Mouse (Mus musculus): ENCODE data around the gene Arhgef25. TPM values are rescaled to one million over a fixed set of nuclear protein-coding genes. Genes with fewer than 3 reads are reported as not detected.

Arhgef25 gene
- polyA plus RNA-seq, 1 experiment from 2014 or later, result 5.4 TPM

DNA sequence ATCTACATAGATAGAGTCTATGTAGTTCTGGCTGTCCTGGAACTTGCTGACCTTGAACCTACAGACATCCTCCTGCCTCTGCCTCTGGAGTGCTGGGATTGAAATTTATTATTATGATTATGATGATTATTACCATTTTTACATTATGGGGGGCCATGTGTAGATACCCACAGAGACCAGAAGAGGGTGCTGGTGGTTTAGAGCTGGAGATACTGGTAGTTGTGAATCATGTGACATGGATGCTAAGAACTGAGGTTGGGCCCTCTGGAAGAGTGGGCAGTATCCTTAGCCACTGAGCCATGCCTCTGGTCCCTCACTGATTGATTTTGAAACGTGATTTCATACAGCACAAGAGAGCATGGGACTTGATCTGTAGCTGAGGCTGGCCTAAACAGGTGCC lies 3.4 kb downstream of the Arhgef25 start:
- ATAC-seq (ENCODE audit: insufficient read depth), result no peak
- Histone ChIP-seq H3K27me3 (peaks cover 68% of the 10 kb centered on the region), H3K9me3 (replicated peaks) (no peaks in the 10 kb centered on the region), H3K4me2 (no peak overlapping the region), H3K9ac (no peak overlapping the region), H3K36me3 (replicated peaks) (no peaks in the 10 kb centered on the region), H3K27ac (replicated peaks) (no peak overlapping the region), H3K4me3 (replicated peaks) (no peak overlapping the region), H3K4me1 (replicated peaks) (peaks cover 66% of the 10 kb centered on the region)
- WGBS (ENCODE audit: insufficient replicate concordance), result 76% methylated on average over 1 of the region's 1 CpGs

DNA sequence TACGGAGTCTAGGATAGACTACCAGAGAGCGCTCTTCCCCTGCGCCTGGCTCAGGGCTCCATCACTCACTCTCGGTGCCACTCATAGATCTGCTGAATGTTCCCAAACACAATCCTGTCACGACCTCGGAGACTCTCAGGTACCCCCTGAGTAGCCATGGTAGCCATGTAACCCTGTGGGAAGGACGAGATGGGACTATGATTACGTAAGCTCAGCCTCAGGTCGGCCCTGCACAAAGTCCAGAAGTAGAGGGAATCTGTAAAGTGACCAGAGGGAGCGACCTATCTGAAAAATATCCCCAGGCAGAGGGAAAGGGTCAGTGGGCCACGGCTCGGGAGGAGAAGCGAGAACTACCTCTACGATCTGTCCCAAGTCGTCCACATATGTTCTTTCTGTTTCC lies 4.4 kb downstream of the Arhgef25 start:
- Histone ChIP-seq H3K27ac (replicated peaks) (no peak overlapping the region), H3K9me3 (replicated peaks) (no peaks in the 10 kb centered on the region), H3K4me3 (replicated peaks) (no peak overlapping the region), H3K36me3 (replicated peaks) (no peaks in the 10 kb centered on the region), H3K4me2 (no peak overlapping the region), H3K4me1 (replicated peaks) (peaks cover 61% of the 10 kb centered on the region), H3K9ac (no peak overlapping the region), H3K27me3 (peaks cover 77% of the 10 kb centered on the region)
- 71% methylated on average over 15 of the region's 15 CpGs for WGBS (ENCODE audit: insufficient replicate concordance)
- no peak for ATAC-seq (ENCODE audit: insufficient read depth)

DNA sequence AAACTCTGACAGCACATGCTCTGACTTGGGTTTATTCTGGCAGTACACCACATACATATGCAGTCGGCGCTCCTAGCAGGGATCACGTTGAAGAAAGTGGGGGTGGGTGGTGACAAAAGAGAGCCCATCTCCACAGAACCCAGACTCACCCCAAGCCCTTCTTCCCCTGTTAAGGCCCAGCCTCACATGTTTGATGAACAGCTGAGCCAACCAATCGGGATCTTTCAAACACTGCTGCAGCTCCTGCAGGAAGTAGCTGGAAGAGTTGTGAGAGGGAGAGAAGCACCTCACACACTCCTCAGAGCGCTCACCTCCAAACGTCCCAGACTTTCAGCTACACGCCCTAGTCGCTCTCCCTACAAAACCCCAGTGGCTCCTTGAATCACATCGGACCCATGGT lies 4.8 kb downstream of the Arhgef25 start:
- Histone ChIP-seq H3K4me1 (replicated peaks) (peaks cover 61% of the 10 kb centered on the region), H3K4me3 (replicated peaks) (no peak overlapping the region), H3K36me3 (replicated peaks) (no peaks in the 10 kb centered on the region), H3K27ac (replicated peaks) (no peak overlapping the region), H3K4me2 (no peak overlapping the region), H3K9me3 (replicated peaks) (no peaks in the 10 kb centered on the region), H3K27me3 (peaks cover 81% of the 10 kb centered on the region), H3K9ac (no peak overlapping the region)
- WGBS (ENCODE audit: insufficient replicate concordance), result 64% methylated on average over 9 of the region's 9 CpGs
- no peak for ATAC-seq (ENCODE audit: insufficient read depth)

DNA sequence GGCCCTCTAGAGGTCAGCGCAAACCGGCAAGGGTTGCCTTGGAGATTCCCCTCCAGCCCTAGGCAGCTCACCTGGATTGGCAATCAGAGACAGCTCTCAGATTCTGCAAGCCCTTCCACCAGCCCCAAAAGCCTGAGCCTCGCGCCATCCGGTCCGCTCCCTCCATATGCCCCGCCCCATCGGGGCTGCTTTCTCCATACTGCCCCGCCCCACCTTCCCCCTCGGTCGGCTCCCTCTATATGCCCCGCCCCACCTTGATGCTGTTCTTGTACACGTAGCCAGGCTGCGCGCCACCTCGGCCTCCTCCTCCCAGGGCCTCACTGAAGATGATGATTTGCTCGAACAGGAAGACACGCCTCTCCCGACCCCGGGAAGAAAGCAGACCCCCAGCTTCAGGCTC lies 6.1 kb downstream of the Arhgef25 start:
- 16% methylated on average over 20 of the region's 20 CpGs for WGBS (ENCODE audit: insufficient replicate concordance)
- Histone ChIP-seq H3K4me1 (replicated peaks) (peaks cover 61% of the 10 kb centered on the region), H3K36me3 (replicated peaks) (no peaks in the 10 kb centered on the region), H3K9me3 (replicated peaks) (no peaks in the 10 kb centered on the region), H3K4me2 (peak overlapping the region; percentile 44), H3K27me3 (peaks cover 88% of the 10 kb centered on the region), H3K9ac (no peak overlapping the region), H3K4me3 (replicated peaks) (0 out of 2 replicates have a peak overlapping the region, but pooled peaks have one; percentile 5), H3K27ac (replicated peaks) (no peak overlapping the region)
- ATAC-seq (ENCODE audit: insufficient read depth), result peak; percentile 20; the same call in 1 of the 2 replicates

DNA sequence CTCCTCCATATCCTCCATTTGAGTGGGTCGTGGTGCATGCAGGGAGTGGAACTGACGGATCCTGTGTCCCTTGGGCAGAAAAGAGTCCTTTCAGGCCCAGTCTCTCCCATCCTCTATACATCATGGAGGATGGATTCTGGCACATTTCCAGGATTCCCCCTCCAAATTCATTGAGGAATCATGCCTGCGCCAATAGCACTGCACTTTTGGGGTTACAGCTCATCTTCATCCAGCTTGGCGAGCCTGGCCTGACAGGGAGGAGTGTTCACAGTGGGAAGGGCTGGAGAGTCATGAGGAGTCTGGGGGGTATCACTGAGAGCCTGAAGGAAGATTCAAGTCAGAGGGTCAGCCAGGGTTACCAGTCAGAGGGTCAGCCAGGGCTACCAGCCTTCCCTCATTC lies 7.3 kb downstream of the Arhgef25 start:
- H3K27ac ChIP-seq (replicated peaks), result no peak overlapping the region
- no peak overlapping the region for H3K4me3 ChIP-seq (replicated peaks)
- ATAC-seq (ENCODE audit: insufficient read depth), result no peak
- no peak overlapping the region for H3K4me2 ChIP-seq
- peaks cover 61% of the 10 kb centered on the region for H3K4me1 ChIP-seq (replicated peaks)
- H3K27me3 ChIP-seq, result peaks cover 88% of the 10 kb centered on the region
- no peak overlapping the region for H3K9ac ChIP-seq
- no peaks in the 10 kb centered on the region for H3K36me3 ChIP-seq (replicated peaks)
- 69% methylated on average over 4 of the region's 4 CpGs for WGBS (ENCODE audit: insufficient replicate concordance)
- H3K9me3 ChIP-seq (replicated peaks), result no peaks in the 10 kb centered on the region

DNA sequence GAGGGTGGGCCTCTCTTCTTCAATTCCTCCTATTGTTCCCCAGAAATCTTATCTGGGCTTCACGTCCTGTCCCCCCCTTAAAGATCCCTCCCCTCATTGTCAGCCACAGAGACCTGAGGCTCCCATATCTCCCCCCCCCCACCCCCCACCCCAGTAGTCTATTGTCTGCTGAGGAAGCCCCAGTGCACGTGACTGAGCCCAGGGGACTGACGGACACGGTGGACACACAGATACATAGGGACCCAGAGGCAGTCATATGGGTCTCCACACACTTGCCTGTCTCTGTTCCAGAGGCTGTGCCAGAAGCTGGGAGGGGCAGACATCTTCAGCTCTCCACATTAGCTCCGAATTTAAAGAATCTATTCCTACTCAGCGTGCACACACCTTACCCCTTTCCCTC lies 8.3 kb downstream of the Arhgef25 start:
- Histone ChIP-seq H3K4me3 (replicated peaks) (no peak overlapping the region), H3K36me3 (replicated peaks) (no peaks in the 10 kb centered on the region), H3K4me1 (replicated peaks) (peaks cover 70% of the 10 kb centered on the region), H3K9me3 (replicated peaks) (no peaks in the 10 kb centered on the region), H3K27me3 (peaks cover 90% of the 10 kb centered on the region), H3K4me2 (no peak overlapping the region), H3K27ac (replicated peaks) (no peak overlapping the region), H3K9ac (no peak overlapping the region)
- no peak; the same call in 1 of the 2 replicates for ATAC-seq (ENCODE audit: insufficient read depth)
- 39% methylated on average over 6 of the region's 6 CpGs for WGBS (ENCODE audit: insufficient replicate concordance)

DNA sequence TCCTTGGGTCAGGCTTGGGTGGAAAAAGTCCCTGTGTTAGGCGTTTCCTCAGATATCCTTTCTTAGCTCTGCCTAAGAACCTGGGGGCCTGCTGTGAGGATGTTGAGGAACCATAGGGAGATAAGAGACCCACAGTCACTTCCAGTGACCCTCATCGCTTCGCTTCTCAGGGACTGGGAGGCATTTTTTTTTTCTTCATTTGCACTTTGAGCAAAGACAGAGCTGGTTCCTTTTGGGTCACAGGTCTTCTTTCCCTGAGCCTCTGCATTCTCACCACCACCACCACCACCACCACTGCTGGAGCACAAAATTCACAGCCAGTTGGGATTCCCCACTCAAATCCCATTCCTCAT lies 9.2 kb downstream of the Arhgef25 start:
- H3K4me2 ChIP-seq, result no peak overlapping the region; the same call in 1 of the 2 replicates

DNA sequence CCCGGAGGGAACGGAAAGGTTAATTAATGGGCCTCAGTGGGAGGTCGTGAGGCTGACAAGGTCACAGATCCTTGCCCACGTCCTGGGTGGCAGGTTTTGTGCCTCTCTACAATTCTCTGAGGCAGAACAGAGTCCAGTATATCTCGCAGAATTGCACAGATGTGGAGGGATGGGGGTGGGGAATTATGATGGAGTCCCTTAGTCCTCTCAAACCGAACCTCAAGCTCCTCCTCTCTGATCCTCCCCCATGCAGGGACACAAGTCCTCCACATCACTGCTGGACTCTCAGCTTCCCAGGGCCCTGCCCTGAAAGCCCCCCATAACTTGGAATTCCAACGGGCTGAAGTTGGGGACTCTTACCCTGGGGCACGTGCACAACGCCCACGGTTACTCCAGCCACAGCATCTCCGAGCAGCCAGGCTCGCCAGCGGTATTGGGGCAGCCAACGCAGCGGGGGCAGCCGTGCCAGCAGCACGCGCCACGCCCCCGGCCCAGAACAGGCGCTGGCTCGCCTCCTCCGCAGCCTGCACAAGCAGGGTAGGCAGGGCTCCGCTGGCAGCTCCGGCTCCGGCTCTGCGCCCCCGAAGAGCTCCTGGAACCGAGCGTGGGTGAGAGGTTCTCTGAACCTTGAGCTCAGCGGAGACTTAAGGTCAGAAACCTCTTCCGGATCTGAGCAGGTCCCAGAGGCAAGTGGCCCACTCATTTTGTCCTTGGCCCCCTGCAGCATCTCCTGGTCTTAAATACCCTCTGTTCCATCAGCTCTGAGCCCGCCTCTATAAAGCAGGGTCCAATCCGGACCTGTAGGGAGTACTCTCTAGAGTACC lies 9.8 kb downstream of the Arhgef25 start, which contains the start of gene Slc26a10:
Slc26a10 (minus strand) TSS at position 775 of the 824 bp plus-strand sequence.
- Histone ChIP-seq H3K4me1 (replicated peaks) (peaks cover 62% of the 10 kb centered on the region), H3K27me3 (peaks cover 100% of the 10 kb centered on the region), H3K9ac (no peak within 1 kb of the TSS), H3K36me3 (replicated peaks) (no peaks in the 10 kb centered on the region), H3K4me2 (peak within 1 kb of the TSS; percentile 24), H3K4me3 (replicated peaks) (peak within 1 kb of the TSS; percentile 22; the same call in 1 of the 2 replicates), H3K27ac (replicated peaks) (no peak within 1 kb of the TSS), H3K9me3 (replicated peaks) (no peaks in the 10 kb centered on the region)
- ATAC-seq (ENCODE audit: insufficient read depth), result no peak
- 3% methylated on average over 34 of the region's 34 CpGs for WGBS (ENCODE audit: insufficient replicate concordance)

More for the DNA sequence above, 9.2 kb downstream of the Arhgef25 start:
- H3K27ac ChIP-seq (replicated peaks), result no peak overlapping the region
- H3K36me3 ChIP-seq (replicated peaks), result no peaks in the 10 kb centered on the region
- H3K4me1 ChIP-seq (replicated peaks), result peaks cover 68% of the 10 kb centered on the region
- peaks cover 98% of the 10 kb centered on the region for H3K27me3 ChIP-seq
- H3K9ac ChIP-seq, result no peak overlapping the region
- H3K9me3 ChIP-seq (replicated peaks), result no peaks in the 10 kb centered on the region
- no peak overlapping the region for H3K4me3 ChIP-seq (replicated peaks)
- WGBS (ENCODE audit: insufficient replicate concordance), result 5% methylated on average over 3 of the region's 3 CpGs
- ATAC-seq (ENCODE audit: insufficient read depth), result no peak

DNA sequence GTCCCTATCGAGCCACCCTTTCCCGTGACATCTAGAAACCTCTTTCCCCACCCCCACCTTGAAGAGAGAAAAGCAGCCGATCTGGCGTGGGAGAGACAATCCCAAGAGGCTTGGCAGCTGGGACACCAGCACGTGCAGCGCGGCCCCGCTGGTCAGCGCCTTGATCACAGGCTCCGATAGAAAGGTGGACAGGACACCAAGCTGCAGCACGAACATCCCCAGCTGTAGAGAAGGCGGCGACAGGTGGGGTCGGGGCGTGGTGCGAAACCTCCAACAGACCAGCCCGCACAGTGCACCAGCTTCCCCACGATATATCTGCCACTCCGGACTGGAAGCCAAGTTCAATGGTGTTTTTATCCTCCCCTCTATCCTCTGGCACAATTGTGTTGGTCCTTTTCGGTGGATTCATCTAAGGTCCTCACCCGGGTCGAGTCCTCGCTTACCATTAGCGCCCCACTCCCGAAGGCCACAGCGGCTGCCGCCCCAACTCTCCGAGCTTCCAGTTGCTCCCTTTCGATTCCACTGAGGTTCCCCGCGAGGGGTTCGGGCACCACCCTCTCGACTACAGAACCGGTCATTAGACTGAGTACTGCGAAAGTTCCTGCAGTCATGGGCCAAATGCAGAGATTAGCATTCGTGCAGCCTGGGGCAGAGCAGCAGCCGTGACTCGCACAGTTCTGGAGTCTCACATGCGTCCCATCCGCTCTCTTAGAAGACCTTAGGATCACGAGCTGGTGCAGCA lies 11.4 kb downstream of the Arhgef25 start:
- no peak for ATAC-seq (ENCODE audit: insufficient read depth)
- Histone ChIP-seq H3K27me3 (peaks cover 97% of the 10 kb centered on the region), H3K4me3 (replicated peaks) (peak overlapping the region; percentile 34), H3K27ac (replicated peaks) (no peak overlapping the region), H3K9me3 (replicated peaks) (no peaks in the 10 kb centered on the region), H3K36me3 (replicated peaks) (no peaks in the 10 kb centered on the region), H3K4me2 (peak overlapping the region; percentile 69), H3K4me1 (replicated peaks) (peaks cover 47% of the 10 kb centered on the region), H3K9ac (no peak overlapping the region; the same call in 1 of the 2 replicates)
- WGBS (ENCODE audit: insufficient replicate concordance), result 3% methylated on average over 41 of the region's 41 CpGs

DNA sequence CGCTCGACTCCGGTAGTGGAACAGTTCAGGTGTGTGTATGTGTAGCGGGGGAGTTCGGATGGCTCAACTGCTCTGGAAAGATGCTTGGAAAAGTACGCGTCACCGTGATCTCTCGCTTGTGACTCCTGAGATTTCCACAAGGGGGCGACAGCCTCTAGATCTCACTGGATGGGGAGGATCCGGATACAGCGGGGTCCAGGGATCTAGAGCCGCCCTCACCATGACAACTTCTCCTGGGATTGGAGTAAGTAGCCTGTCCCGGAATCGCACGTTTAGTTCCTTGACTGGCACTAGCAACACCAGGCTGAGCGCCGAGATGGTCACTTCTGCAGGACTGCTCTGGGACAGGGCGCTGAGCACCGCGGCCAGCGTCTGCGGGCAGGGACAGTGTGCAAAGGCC lies 12.2 kb downstream of the Arhgef25 start:
- no peak overlapping the region for H3K27ac ChIP-seq (replicated peaks)
- H3K9ac ChIP-seq, result no peak overlapping the region; the same call in 1 of the 2 replicates
- peak overlapping the region; percentile 69 for H3K4me2 ChIP-seq
- ATAC-seq (ENCODE audit: insufficient read depth), result peak; percentile 45; the same call in 1 of the 2 replicates
- peak overlapping the region; percentile 34 for H3K4me3 ChIP-seq (replicated peaks)
- WGBS (ENCODE audit: insufficient replicate concordance), result 2% methylated on average over 23 of the region's 23 CpGs
- H3K27me3 ChIP-seq, result peaks cover 91% of the 10 kb centered on the region
- H3K4me1 ChIP-seq (replicated peaks), result peaks cover 44% of the 10 kb centered on the region
- H3K9me3 ChIP-seq (replicated peaks), result no peaks in the 10 kb centered on the region
- no peaks in the 10 kb centered on the region for H3K36me3 ChIP-seq (replicated peaks)

DNA sequence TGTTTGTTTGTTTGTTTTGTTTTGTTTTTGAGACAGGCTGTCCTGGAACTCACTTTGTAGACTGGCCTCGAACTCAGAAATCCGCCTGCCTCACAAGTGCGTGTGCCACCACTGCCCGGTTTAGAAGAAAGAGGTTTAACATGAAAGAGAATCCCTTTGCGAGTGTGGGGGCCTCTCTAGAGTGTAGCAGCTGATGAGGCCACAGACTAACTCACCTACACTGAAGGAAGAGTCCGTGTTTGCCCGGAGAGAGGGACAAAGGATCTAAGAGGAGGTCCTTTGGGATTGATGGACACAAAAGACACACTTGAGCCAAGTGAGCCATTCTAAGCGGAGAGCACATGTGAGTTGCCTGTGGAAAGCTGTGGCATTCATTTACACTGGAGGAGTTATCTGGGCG lies 12.6 kb downstream of the Arhgef25 start:
- Histone ChIP-seq H3K4me3 (replicated peaks) (peak overlapping the region; percentile 34), H3K36me3 (replicated peaks) (0 out of 2 replicates have a peak, but pooled peaks cover under 1% of the 10 kb centered on the region), H3K4me2 (peak overlapping the region; percentile 69), H3K27ac (replicated peaks) (no peak overlapping the region), H3K9me3 (replicated peaks) (no peaks in the 10 kb centered on the region), H3K27me3 (peaks cover 86% of the 10 kb centered on the region), H3K4me1 (replicated peaks) (peaks cover 44% of the 10 kb centered on the region), H3K9ac (no peak overlapping the region)
- ATAC-seq (ENCODE audit: insufficient read depth), result no peak
- 21% methylated on average over 9 of the region's 9 CpGs for WGBS (ENCODE audit: insufficient replicate concordance)

All from liver, embryonic 15.5 days (tissue).